Mouse (Mus musculus) forebrain, embryonic 15.5 days (tissue): ENCODE measurements at regions not wholly inside any gene's neighbourhood (a gene's known extent, or its start where the extent isn't known, plus 50 kb on each side); places are given as distances from the start of the nearest gene placed in this dataset.

ENCODE experiments used
- ATAC-seq: fragments of 200-750 bp; cut with Nextera tagmentation; replicated peaks from 2 replicates; pipeline ENCODE4 v1.8.0; 2017; ENCODE audit warnings: mild to moderate bottlenecking, moderate TSS enrichment, moderate library complexity
- H3K27ac ChIP-seq: fragments of 300-500 bp; sonication (generic); replicated peaks from 2 replicates; pipeline ENCODE4 v1.5.1; 2015; ENCODE audit warnings: mild to moderate bottlenecking, inconsistent platforms
- H3K27me3 ChIP-seq: fragments of 300-500 bp; sonication (generic); 2 replicates; pipeline ENCODE4 v1.6.1; 2015; ENCODE audit warnings: inconsistent platforms
- H3K36me3 ChIP-seq: fragments of 300-500 bp; sonication (generic); 2 replicates; pipeline ENCODE4 v1.6.1; 2015; ENCODE audit warnings: mild to moderate bottlenecking, inconsistent platforms
- H3K4me1 ChIP-seq: fragments of 300-500 bp; sonication (generic); 2 replicates; pipeline ENCODE4 v1.6.1; 2015; ENCODE audit warnings: inconsistent platforms
- H3K4me2 ChIP-seq: fragments of 300-500 bp; sonication (generic); replicated peaks from 2 replicates; pipeline ENCODE4 v1.6.1; 2015; ENCODE audit warnings: mild to moderate bottlenecking, inconsistent platforms
- H3K4me3 ChIP-seq: fragments of 300-500 bp; sonication (generic); 2 replicates; pipeline ENCODE4 v1.5.1; 2015; ENCODE audit warnings: mild to moderate bottlenecking, inconsistent platforms
- H3K9ac ChIP-seq: fragments of 300-500 bp; sonication (generic); replicated peaks from 2 replicates; pipeline ENCODE4 v1.6.1; 2015; ENCODE audit warnings: mild to moderate bottlenecking, inconsistent platforms
- H3K9me3 ChIP-seq: fragments of 300-500 bp; sonication (generic); 2 replicates; pipeline ENCODE4 v1.6.1; 2016; ENCODE audit warnings: inconsistent platforms
- WGBS: fragments of 180-500 bp; shearing (Covaris S2); methylation state at CpG from one replicate; pipeline ENCODE4 v1.1.7; 2015; ENCODE audit warnings: mixed read lengths; 5-methylcytosine and 5-hydroxymethylcytosine counted together

DNA sequence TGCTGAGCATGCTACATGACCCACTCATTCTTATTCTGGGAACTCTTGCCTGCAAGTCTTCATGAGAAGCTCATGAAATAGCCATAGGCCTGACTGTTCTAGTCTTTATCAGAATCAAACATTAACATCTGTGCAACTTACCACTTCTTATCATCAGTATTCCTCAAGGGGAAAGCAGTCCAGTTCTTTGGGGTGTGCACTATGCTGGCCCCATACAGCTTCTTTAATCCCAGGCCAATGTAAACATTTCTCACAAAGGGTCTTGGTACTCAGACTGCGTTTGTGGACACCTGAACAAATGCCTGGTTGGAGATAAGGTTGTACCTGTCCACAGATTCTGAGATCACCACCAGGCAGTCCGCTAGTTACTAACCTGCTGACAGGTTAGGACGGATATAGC lies 51.3 kb downstream of the 3110018I06Rik start:
- H3K4me3 ChIP-seq: no peak overlapping the region
- H3K9ac ChIP-seq: no peak overlapping the region
- H3K9me3 ChIP-seq: no peaks in the 10 kb centered on the region
- no peaks in the 10 kb centered on the region for H3K27me3 ChIP-seq
- no peaks in the 10 kb centered on the region for H3K36me3 ChIP-seq
- H3K4me2 ChIP-seq: no peak overlapping the region
- H3K4me1 ChIP-seq: no peaks in the 10 kb centered on the region
- WGBS: 90% methylated on average over 3 of the region's 3 CpGs
- H3K27ac ChIP-seq: no peak overlapping the region
- ATAC-seq: no peak

DNA sequence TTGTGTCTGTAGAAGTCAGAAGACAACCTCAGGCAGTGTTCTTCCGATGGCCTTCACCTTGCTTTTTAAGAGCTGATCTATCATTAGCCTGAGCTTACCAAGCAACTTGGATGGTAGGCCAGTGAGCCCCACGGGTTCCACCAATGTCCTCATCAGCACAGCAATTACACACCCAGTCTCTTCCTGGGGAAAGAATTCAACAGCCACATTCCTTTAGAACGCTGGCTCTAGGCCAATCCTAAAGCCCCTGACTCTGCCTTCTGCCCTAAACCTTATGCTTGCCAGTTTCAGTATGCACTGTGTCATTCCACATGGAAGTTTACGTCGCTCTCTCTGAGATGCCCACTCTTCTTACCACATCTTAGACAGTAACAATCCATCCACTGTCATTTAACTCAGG lies 52.8 kb downstream of the 3110018I06Rik start:
- Histone ChIP-seq H3K9me3 (no peaks in the 10 kb centered on the region), H3K4me3 (no peak overlapping the region), H3K27me3 (no peaks in the 10 kb centered on the region), H3K4me1 (no peaks in the 10 kb centered on the region), H3K36me3 (no peaks in the 10 kb centered on the region), H3K9ac (no peak overlapping the region), H3K27ac (no peak overlapping the region), H3K4me2 (no peak overlapping the region)
- WGBS: 71% methylated on average over 5 of the region's 5 CpGs
- ATAC-seq: no peak

DNA sequence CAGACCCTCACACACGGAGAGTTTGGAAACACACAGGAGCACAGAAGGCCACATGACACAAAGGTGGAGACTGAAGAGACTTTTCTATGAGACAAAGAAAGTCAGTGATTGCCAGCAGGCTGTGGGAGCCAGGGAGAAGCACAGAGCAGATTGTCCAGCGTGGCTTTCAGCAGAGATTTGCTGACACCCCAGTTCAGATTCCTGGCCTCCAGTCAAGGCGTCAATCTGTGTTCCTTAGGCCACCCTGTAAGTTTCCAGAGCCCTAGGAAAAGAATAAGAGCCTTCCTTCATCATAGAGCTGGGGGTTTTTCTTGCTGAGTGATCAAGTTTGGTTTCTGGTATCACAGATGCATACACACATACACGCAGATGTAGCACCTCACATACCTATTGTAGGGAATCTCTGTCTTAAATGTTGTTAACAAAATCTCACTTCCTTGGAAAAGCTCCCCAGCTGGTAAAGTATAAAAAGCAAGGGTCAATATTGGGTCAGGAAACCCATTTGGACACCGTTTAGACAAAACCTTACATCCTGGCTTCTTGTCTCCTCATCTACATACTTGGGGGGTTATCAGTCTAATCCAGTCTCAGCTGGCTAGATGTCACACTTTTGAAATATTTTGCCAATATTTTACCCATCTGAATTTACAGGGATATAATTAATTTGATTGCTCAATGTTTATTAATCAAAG lies 58.9 kb downstream of the 3110018I06Rik start:
- Histone ChIP-seq H3K27ac (no peak overlapping the region), H3K4me3 (no peak overlapping the region), H3K36me3 (no peaks in the 10 kb centered on the region), H3K9me3 (no peaks in the 10 kb centered on the region), H3K9ac (no peak overlapping the region), H3K4me2 (no peak overlapping the region), H3K27me3 (no peaks in the 10 kb centered on the region), H3K4me1 (peaks cover 22% of the 10 kb centered on the region)
- ATAC-seq: no peak
- WGBS: 45% methylated on average over 5 of the region's 5 CpGs

- no peak overlapping the region for H3K27ac ChIP-seq
- peaks cover 22% of the 10 kb centered on the region for H3K4me1 ChIP-seq
- H3K9ac ChIP-seq: no peak overlapping the region
- H3K27me3 ChIP-seq: no peaks in the 10 kb centered on the region
- H3K36me3 ChIP-seq: no peaks in the 10 kb centered on the region
- H3K9me3 ChIP-seq: no peaks in the 10 kb centered on the region
- 61% methylated on average over 3 of the region's 3 CpGs for WGBS
- no peak overlapping the region for H3K4me3 ChIP-seq
- H3K4me2 ChIP-seq: no peak overlapping the region
- 0 out of 2 replicates have a peak, but pooled peaks have one; percentile 32 for ATAC-seq
Observed at GRCm38 (mm10) chr12:107547886-107548448, 59.5 kb downstream of the 3110018I06Rik start.

GRCm38 (mm10) chr12:107549452-107550296 lies 61.2 kb downstream of the 3110018I06Rik start:
- peaks cover 22% of the 10 kb centered on the region for H3K4me1 ChIP-seq
- H3K4me3 ChIP-seq: no peak overlapping the region
- ATAC-seq: no peak
- H3K36me3 ChIP-seq: no peaks in the 10 kb centered on the region
- H3K9ac ChIP-seq: no peak overlapping the region
- H3K4me2 ChIP-seq: no peak overlapping the region
- H3K27ac ChIP-seq: no peak overlapping the region
- no peaks in the 10 kb centered on the region for H3K9me3 ChIP-seq
- 72% methylated on average over 25 of the region's 25 CpGs for WGBS
- no peaks in the 10 kb centered on the region for H3K27me3 ChIP-seq

GRCm38 (mm10) chr12:107559191-107559590 lies 70.8 kb downstream of the 3110018I06Rik start:
- ATAC-seq: no peak

GRCm38 (mm10) chr12:107560100-107560499 lies 71.7 kb downstream of the 3110018I06Rik start:
- Histone ChIP-seq H3K27ac (no peak overlapping the region), H3K4me3 (no peak overlapping the region), H3K9me3 (no peaks in the 10 kb centered on the region), H3K27me3 (no peaks in the 10 kb centered on the region), H3K4me2 (no peak overlapping the region), H3K36me3 (no peaks in the 10 kb centered on the region), H3K4me1 (no peaks in the 10 kb centered on the region), H3K9ac (no peak overlapping the region)
- ATAC-seq: no peak

More at GRCm38 (mm10) chr12:107559191-107559590, 70.8 kb downstream of the 3110018I06Rik start:
- Histone ChIP-seq H3K9ac (no peak overlapping the region), H3K27ac (no peak overlapping the region), H3K9me3 (no peaks in the 10 kb centered on the region), H3K4me3 (no peak overlapping the region), H3K4me1 (no peaks in the 10 kb centered on the region), H3K36me3 (no peaks in the 10 kb centered on the region), H3K4me2 (no peak overlapping the region), H3K27me3 (no peaks in the 10 kb centered on the region)
- WGBS: 96% methylated on average over 4 of the region's 4 CpGs

GRCm38 (mm10) chr12:107572586-107572985 lies 84.2 kb downstream of the 3110018I06Rik start:
- WGBS: 96% methylated on average over 4 of the region's 4 CpGs

GRCm38 (mm10) chr12:107579508-107579907 lies 91.1 kb downstream of the 3110018I06Rik start:
- WGBS: 80% methylated on average over 5 of the region's 5 CpGs
- H3K4me3 ChIP-seq: no peak overlapping the region

More at GRCm38 (mm10) chr12:107572586-107572985, 84.2 kb downstream of the 3110018I06Rik start:
- H3K4me2 ChIP-seq: no peak overlapping the region
- no peak overlapping the region for H3K27ac ChIP-seq
- ATAC-seq: no peak
- H3K9me3 ChIP-seq: no peaks in the 10 kb centered on the region
- H3K36me3 ChIP-seq: no peaks in the 10 kb centered on the region
- H3K27me3 ChIP-seq: no peaks in the 10 kb centered on the region
- H3K9ac ChIP-seq: no peak overlapping the region
- H3K4me1 ChIP-seq: no peaks in the 10 kb centered on the region
- no peak overlapping the region for H3K4me3 ChIP-seq

DNA sequence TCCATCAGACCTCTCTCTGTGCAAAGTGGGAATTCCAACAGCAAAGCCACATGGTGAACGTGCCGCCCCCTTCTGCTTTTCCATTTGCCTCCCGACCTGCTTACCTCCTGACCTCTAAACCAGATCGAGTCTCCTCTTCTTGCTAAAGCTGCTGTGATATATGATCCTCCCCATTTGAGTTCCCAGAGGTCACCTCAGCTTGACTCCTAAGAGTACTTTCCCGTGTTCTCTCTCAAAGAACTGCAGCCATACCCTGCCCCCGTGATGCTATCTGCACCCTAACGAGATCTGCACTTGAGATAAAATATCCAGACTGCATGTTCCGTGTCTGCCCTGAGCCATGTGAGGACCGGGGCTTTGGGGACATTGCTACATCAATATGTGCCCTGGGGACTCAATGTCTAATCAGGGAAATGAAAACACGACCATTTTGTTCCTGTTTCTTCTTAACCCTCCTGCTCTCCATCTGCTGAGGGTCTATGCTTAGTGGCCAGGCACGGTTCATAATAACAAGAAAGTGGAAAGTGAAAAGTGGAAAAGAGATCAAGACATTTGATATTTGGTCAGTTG lies 94.8 kb downstream of the 3110018I06Rik start:
- H3K27me3 ChIP-seq: no peaks in the 10 kb centered on the region
- H3K4me1 ChIP-seq: peaks cover 6% of the 10 kb centered on the region
- no peak overlapping the region for H3K4me2 ChIP-seq
- H3K36me3 ChIP-seq: no peaks in the 10 kb centered on the region
- H3K4me3 ChIP-seq: no peak overlapping the region
- WGBS: 66% methylated on average over 11 of the region's 11 CpGs
- no peak overlapping the region for H3K9ac ChIP-seq
- ATAC-seq: no peak
- no peaks in the 10 kb centered on the region for H3K9me3 ChIP-seq
- H3K27ac ChIP-seq: no peak overlapping the region

More at GRCm38 (mm10) chr12:107579508-107579907, 91.1 kb downstream of the 3110018I06Rik start:
- no peak for ATAC-seq
- Histone ChIP-seq H3K27me3 (no peaks in the 10 kb centered on the region), H3K27ac (no peak overlapping the region), H3K4me2 (no peak overlapping the region), H3K9me3 (no peaks in the 10 kb centered on the region), H3K36me3 (no peaks in the 10 kb centered on the region), H3K9ac (no peak overlapping the region), H3K4me1 (no peaks in the 10 kb centered on the region)

DNA sequence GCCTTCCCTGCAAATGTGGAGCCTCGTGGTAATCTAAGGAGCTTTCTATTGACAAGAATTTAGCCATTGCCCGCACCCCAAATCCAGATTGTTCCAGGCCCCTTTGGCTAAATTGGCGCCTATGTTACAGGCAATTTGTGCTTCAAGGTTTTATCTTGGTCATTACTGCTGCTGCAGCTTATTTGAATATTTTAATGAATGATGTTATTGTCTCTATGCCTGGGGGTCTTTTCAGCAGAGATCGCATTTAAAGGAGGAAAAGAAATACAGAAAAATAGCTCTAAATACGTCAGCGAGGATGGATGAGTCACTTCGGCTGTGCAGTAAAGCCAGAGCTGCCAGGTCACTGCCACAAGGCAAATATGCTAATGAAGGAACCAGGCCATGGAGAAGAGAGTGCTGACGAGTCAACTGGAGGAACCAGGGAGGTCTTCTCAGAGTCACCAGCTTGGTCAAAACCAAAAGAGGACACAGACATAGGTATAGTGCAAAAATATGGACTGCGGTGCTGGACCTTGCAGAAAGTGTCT lies 97.3 kb downstream of the 3110018I06Rik start:
- H3K4me3 ChIP-seq: no peak overlapping the region
- H3K36me3 ChIP-seq: no peaks in the 10 kb centered on the region
- H3K4me1 ChIP-seq: peaks cover 6% of the 10 kb centered on the region
- no peak overlapping the region for H3K9ac ChIP-seq
- no peak for ATAC-seq
- no peaks in the 10 kb centered on the region for H3K27me3 ChIP-seq
- no peak overlapping the region for H3K27ac ChIP-seq
- 25% methylated on average over 9 of the region's 9 CpGs for WGBS
- no peak overlapping the region for H3K4me2 ChIP-seq
- H3K9me3 ChIP-seq: no peaks in the 10 kb centered on the region

- H3K4me2 ChIP-seq: no peak overlapping the region
Observed at GRCm38 (mm10) chr12:107596236-107596635, 107.8 kb downstream of the 3110018I06Rik start.

More at GRCm38 (mm10) chr12:107596236-107596635, 107.8 kb downstream of the 3110018I06Rik start:
- Histone ChIP-seq H3K36me3 (no peaks in the 10 kb centered on the region), H3K9me3 (no peaks in the 10 kb centered on the region), H3K27me3 (no peaks in the 10 kb centered on the region), H3K4me1 (no peaks in the 10 kb centered on the region), H3K4me3 (no peak overlapping the region), H3K27ac (no peak overlapping the region), H3K9ac (no peak overlapping the region)
- ATAC-seq: no peak
